Mouse (Mus musculus): ENCODE results near the gene Rilpl1.
"Not testable (repeated sequence)": the region's sequence is repeated elsewhere in the genome, so short reads cannot be mapped to it uniquely, and the experiment has no call there.

Gene Rilpl1

GRCm38 (mm10) chr5:124529697-124530096, 1.5 kb downstream of the Rilpl1 start:
- ATAC-seq (ENCODE audit: low TSS enrichment), result no peak

GRCm38 (mm10) chr5:124529191-124529651, 2.0 kb downstream of the Rilpl1 start:
- no peak for ATAC-seq (ENCODE audit: low TSS enrichment)

- ATAC-seq (ENCODE audit: low TSS enrichment), result no peak
These were observed 2.4 kb downstream of the Rilpl1 start for GRCm38 (mm10) chr5:124528791-124529190.

GRCm38 (mm10) chr5:124528351-124528750, 2.8 kb downstream of the Rilpl1 start:
- no peak for ATAC-seq (ENCODE audit: low TSS enrichment)

- no peak for ATAC-seq (ENCODE audit: low TSS enrichment)
These were observed 6.2 kb downstream of the Rilpl1 start for GRCm38 (mm10) chr5:124524943-124525342.

- no peak for ATAC-seq (ENCODE audit: low TSS enrichment)
These were observed 8.2 kb downstream of the Rilpl1 start for GRCm38 (mm10) chr5:124523032-124523431.

- no peak for ATAC-seq (ENCODE audit: low TSS enrichment)
These were observed 9.6 kb downstream of the Rilpl1 start for GRCm38 (mm10) chr5:124521588-124521987.

GRCm38 (mm10) chr5:124518648-124519047, 12.5 kb downstream of the Rilpl1 start:
- peak; percentile 88 for ATAC-seq (ENCODE audit: low TSS enrichment)

GRCm38 (mm10) chr5:124515789-124516188, 15.4 kb downstream of the Rilpl1 start:
- no peak; the same call in 1 of the 2 replicates for ATAC-seq (ENCODE audit: low TSS enrichment)

- no peak for ATAC-seq (ENCODE audit: low TSS enrichment)
These were observed 20.6 kb downstream of the Rilpl1 start for GRCm38 (mm10) chr5:124510536-124511050.

- ATAC-seq (ENCODE audit: low TSS enrichment), result no peak
These were observed 21.4 kb downstream of the Rilpl1 start for GRCm38 (mm10) chr5:124509742-124510237.

GRCm38 (mm10) chr5:124509200-124509599, 22.0 kb downstream of the Rilpl1 start:
- no peak for ATAC-seq (ENCODE audit: low TSS enrichment)

GRCm38 (mm10) chr5:124506731-124507359, 24.3 kb downstream of the Rilpl1 start:
- no peak for ATAC-seq (ENCODE audit: low TSS enrichment)

- no peak for ATAC-seq (ENCODE audit: low TSS enrichment)
These were observed 26.0 kb downstream of the Rilpl1 start for GRCm38 (mm10) chr5:124505235-124505634.

- ATAC-seq (ENCODE audit: low TSS enrichment), result peak; percentile 73
These were observed 27.4 kb downstream of the Rilpl1 start for GRCm38 (mm10) chr5:124503742-124504141.

GRCm38 (mm10) chr5:124501541-124501940, 29.6 kb downstream of the Rilpl1 start:
- no peak for ATAC-seq (ENCODE audit: low TSS enrichment)

- peak; percentile 38; the same call in 1 of the 2 replicates for ATAC-seq (ENCODE audit: low TSS enrichment)
These were observed 30.6 kb downstream of the Rilpl1 start for GRCm38 (mm10) chr5:124500573-124500972.

- ATAC-seq (ENCODE audit: low TSS enrichment), result not testable (repeated sequence)
These were observed 31.2 kb downstream of the Rilpl1 start for GRCm38 (mm10) chr5:124500037-124500436.

GRCm38 (mm10) chr5:124499001-124499400, 32.2 kb downstream of the Rilpl1 start:
- ATAC-seq (ENCODE audit: low TSS enrichment), result no peak

- no peak for ATAC-seq (ENCODE audit: low TSS enrichment)
These were observed 32.8 kb downstream of the Rilpl1 start for GRCm38 (mm10) chr5:124498221-124498876.

GRCm38 (mm10) chr5:124496614-124497514, 34.3 kb downstream of the Rilpl1 start:
- no peak for ATAC-seq (ENCODE audit: low TSS enrichment)

GRCm38 (mm10) chr5:124495547-124495946, 35.6 kb downstream of the Rilpl1 start:
- ATAC-seq (ENCODE audit: low TSS enrichment), result no peak

Measured in frontal cortex, adult (tissue).